9 mouse cellular contexts compared by ENCODE assay signal in genomic region chr14:16695453-16696120, GRCm38 (mm10).
DNase-seq lines count a peak whose midpoint lies in the region; ATAC-seq and TF ChIP-seq lines count a peak whose summit lies in the region.
"Had no signal": no experiment of that assay in that cellular context is flagged by ENCODE, and none has a peak within 500 bp of the region (broad histone marks: within the 10 kb centered on the region; RNA-seq: fewer than 3 reads in every experiment).

No protein-coding gene starts in this region.

- no peaks in the 10 kb centered on the region for H3K36me3 ChIP-seq in kidney, embryonic 15.5 days
- no peaks in the 10 kb centered on the region for H3K36me3 ChIP-seq in liver, embryonic 15.5 days (replicated peaks)
- H3K36me3 ChIP-seq: limb, embryonic 15.5 days had no signal

- 58% methylated on average over 3 of the region's 3 CpGs for WGBS in lung, adult 2 months
- WGBS in kidney, embryonic 15.5 days: 39% methylated on average over 3 of the region's 3 CpGs
- 29% methylated on average over 3 of the region's 3 CpGs for WGBS in liver, embryonic 15.5 days (ENCODE audit: insufficient replicate concordance)

- no peak for TF ChIP-seq POLR2A in lung, adult 2 months (IDR thresholded peaks at IDR 0.05; ENCODE audit: borderline replicate concordance, extremely low read depth, low read depth, low read length)

- H3K9ac ChIP-seq in kidney, embryonic 15.5 days: no peak overlapping the region
- no peak overlapping the region for H3K9ac ChIP-seq in liver, embryonic 15.5 days
- H3K9ac ChIP-seq: limb, embryonic 15.5 days had no signal

- ATAC-seq in kidney, embryonic 15.5 days (replicated peaks; ENCODE audit: low FRiP score): peak; percentile 75; the same call in 1 of the 2 replicates
- ATAC-seq in liver, embryonic 15.5 days (ENCODE audit: insufficient read depth): peak; percentile 52; the same call in 1 of the 2 replicates
- ATAC-seq in megakaryocyte progenitor cell, adult 5-6 weeks (replicated peaks; ENCODE audit: poor library complexity): no peak

- H3K4me2 ChIP-seq in kidney, embryonic 15.5 days: no peak overlapping the region
- H3K4me2 ChIP-seq in liver, embryonic 15.5 days: no peak overlapping the region
- H3K4me2 ChIP-seq: limb, embryonic 15.5 days had no signal

- H3K4me1 ChIP-seq in lung, adult 2 months (ENCODE audit: control insufficient read depth, insufficient read depth, low read length): peaks cover 2% of the 10 kb centered on the region; the same call in 1 of the 2 replicates
- peaks cover 6% of the 10 kb centered on the region; the same call in 1 of the 2 replicates for H3K4me1 ChIP-seq in kidney, embryonic 15.5 days
- no peaks in the 10 kb centered on the region for H3K4me1 ChIP-seq in liver, embryonic 15.5 days (replicated peaks)
- H3K4me1 ChIP-seq: limb, embryonic 15.5 days had no signal

- H3K4me3 ChIP-seq in lung, adult 2 months (replicated peaks; ENCODE audit: extremely low read depth, low read depth, low read length): no peak overlapping the region
- H3K4me3 ChIP-seq in kidney, embryonic 15.5 days (replicated peaks): no peak overlapping the region
- no peak overlapping the region for H3K4me3 ChIP-seq in liver, embryonic 15.5 days (replicated peaks)
- H3K4me3 ChIP-seq: limb, embryonic 15.5 days had no signal

- DNase-seq in lung, postnatal 10 days: peak; percentile 6
- no peak for DNase-seq in lung, adult 2 months
- peak; percentile 35 to 58 for DNase-seq in frontal cortex, postnatal 36 days (ENCODE audit: low spot score in 2 of 2)
- no peak for DNase-seq in gastrocnemius, postnatal 25 days
- DNase-seq in cerebellum, postnatal 10 days: no peak

- no peaks in the 10 kb centered on the region for H3K9me3 ChIP-seq in kidney, embryonic 15.5 days (replicated peaks)
- no peaks in the 10 kb centered on the region for H3K9me3 ChIP-seq in liver, embryonic 15.5 days (replicated peaks)
- H3K9me3 ChIP-seq: limb, embryonic 15.5 days had no signal

- H3K27ac ChIP-seq in kidney, embryonic 15.5 days: peak overlapping the region; percentile 45; the same call in 1 of the 2 replicates
- no peak overlapping the region for H3K27ac ChIP-seq in liver, embryonic 15.5 days (replicated peaks)
- H3K27ac ChIP-seq: limb, embryonic 15.5 days had no signal

- TF ChIP-seq CTCF in lung, adult 2 months (IDR thresholded peaks at IDR 0.05; ENCODE audit: insufficient read depth, low read length): no peak

- H3K27me3 ChIP-seq in kidney, embryonic 15.5 days: no peaks in the 10 kb centered on the region
- no peaks in the 10 kb centered on the region for H3K27me3 ChIP-seq in liver, embryonic 15.5 days
- H3K27me3 ChIP-seq: limb, embryonic 15.5 days had no signal

Comparison
In these comparisons a context has a peak if more than half of its experiments do, and no peak if none do; other contexts are left out.
1. DNase-seq: peak in lung, postnatal 10 days (single experiment) and frontal cortex, postnatal 36 days (2 of 2); none in lung, adult 2 months (single experiment), gastrocnemius, postnatal 25 days (single experiment) and cerebellum, postnatal 10 days (0 of 2).